Mouse (Mus musculus) layer of hippocampus, adult 2 months (tissue): ENCODE measurements around the gene Lhfpl2. TPM values are rescaled to one million over a fixed set of nuclear protein-coding genes. Genes with fewer than 3 reads are reported as not detected.
A peak's percentile ranks its signal among the peaks of the same experiment; 100 is the strongest.

Experiments used
- DNase-seq, 2 experiments: peaks; one replicate each; pipeline ENCODE4 v3.0.0; 2022; ENCODE audit warnings: low spot score in 2 of 2
- H3K27ac ChIP-seq: fragments of 200-600 bp; 2 replicates; pipeline ENCODE4 v1.8.1; 2022
- H3K4me3 ChIP-seq: fragments of 200-600 bp; 2 replicates; pipeline ENCODE4 v1.8.1; 2022; ENCODE audit warnings: mild to moderate bottlenecking
- CTCF ChIP-seq: fragments of 200-600 bp; conservative IDR thresholded peaks from 2 replicates; pipeline ENCODE4 v1.8.1; 2022; ENCODE audit warnings: antibody characterized with exemption, mild to moderate bottlenecking, moderate library complexity
- total RNA-seq, 2 experiments: library from RNA; stranded (reverse); gene quantifications; 2 replicates each; pipeline ENCODE4 v1.2.3; 2021

Gene Lhfpl2
- total RNA-seq, 2 experiments from 2014 or later, result 25.1 to 26.5 TPM

- DNase-seq, result no peak
- no peak overlapping the region for H3K4me3 ChIP-seq
- TF ChIP-seq CTCF, result no peak
Observed at GRCm38 (mm10) chr13:94117522-94117921, 59.9 kb downstream of the Lhfpl2 start.

GRCm38 (mm10) chr13:94118091-94118490 lies 60.5 kb downstream of the Lhfpl2 start:
- H3K27ac ChIP-seq, result no peak overlapping the region
- no peak for DNase-seq
- peak; percentile 61 for TF ChIP-seq CTCF
- H3K4me3 ChIP-seq, result no peak overlapping the region

More at GRCm38 (mm10) chr13:94117522-94117921, 59.9 kb downstream of the Lhfpl2 start:
- no peak overlapping the region for H3K27ac ChIP-seq

- TF ChIP-seq CTCF, result no peak
- H3K4me3 ChIP-seq, result no peak overlapping the region
- no peak overlapping the region for H3K27ac ChIP-seq
- no peak for DNase-seq
Observed at GRCm38 (mm10) chr13:94119309-94119708, 61.7 kb downstream of the Lhfpl2 start.

- Histone ChIP-seq H3K27ac (0 out of 2 replicates have a peak overlapping the region, but pooled peaks have one; percentile 23), H3K4me3 (no peak overlapping the region)
- DNase-seq, result peak; percentile 16 to 18
- no peak for TF ChIP-seq CTCF
Observed at GRCm38 (mm10) chr13:94122703-94123592, 65.4 kb downstream of the Lhfpl2 start.

GRCm38 (mm10) chr13:94130394-94130793 lies 72.8 kb downstream of the Lhfpl2 start:
- Histone ChIP-seq H3K27ac (no peak overlapping the region), H3K4me3 (no peak overlapping the region)
- TF ChIP-seq CTCF, result no peak
- DNase-seq, result no peak

GRCm38 (mm10) chr13:94131135-94131534 lies 73.5 kb downstream of the Lhfpl2 start:
- Histone ChIP-seq H3K27ac (no peak overlapping the region), H3K4me3 (no peak overlapping the region)
- TF ChIP-seq CTCF, result no peak
- no peak for DNase-seq

GRCm38 (mm10) chr13:94132187-94132995 lies 74.8 kb downstream of the Lhfpl2 start:
- DNase-seq, result no peak
- Histone ChIP-seq H3K4me3 (no peak overlapping the region), H3K27ac (no peak overlapping the region)
- TF ChIP-seq CTCF, result no peak

GRCm38 (mm10) chr13:94134646-94135045 lies 77.0 kb downstream of the Lhfpl2 start:
- H3K4me3 ChIP-seq, result no peak overlapping the region
- TF ChIP-seq CTCF, result no peak
- DNase-seq, result no peak
- H3K27ac ChIP-seq, result no peak overlapping the region

GRCm38 (mm10) chr13:94135180-94135579 lies 77.6 kb downstream of the Lhfpl2 start:
- TF ChIP-seq CTCF, result no peak
- DNase-seq, result no peak
- H3K4me3 ChIP-seq, result no peak overlapping the region
- no peak overlapping the region for H3K27ac ChIP-seq

GRCm38 (mm10) chr13:94139713-94140445 lies 82.3 kb downstream of the Lhfpl2 start:
- DNase-seq, result no peak
- 0 out of 2 replicates have a peak overlapping the region, but pooled peaks have one; percentile 10 for H3K27ac ChIP-seq
- TF ChIP-seq CTCF, result no peak

GRCm38 (mm10) chr13:94140446-94140845 lies 82.8 kb downstream of the Lhfpl2 start:
- Histone ChIP-seq H3K4me3 (no peak overlapping the region), H3K27ac (no peak overlapping the region)
- DNase-seq, result no peak
- TF ChIP-seq CTCF, result no peak

More at GRCm38 (mm10) chr13:94139713-94140445, 82.3 kb downstream of the Lhfpl2 start:
- H3K4me3 ChIP-seq, result no peak overlapping the region

- no peak overlapping the region for H3K4me3 ChIP-seq
- peak; percentile 61 for TF ChIP-seq CTCF
- no peak overlapping the region for H3K27ac ChIP-seq
- DNase-seq, result no peak
Observed at GRCm38 (mm10) chr13:94143063-94143652, 85.6 kb downstream of the Lhfpl2 start.
